16 mouse cellular contexts compared by ENCODE assay signal in the genomic region with DNA sequence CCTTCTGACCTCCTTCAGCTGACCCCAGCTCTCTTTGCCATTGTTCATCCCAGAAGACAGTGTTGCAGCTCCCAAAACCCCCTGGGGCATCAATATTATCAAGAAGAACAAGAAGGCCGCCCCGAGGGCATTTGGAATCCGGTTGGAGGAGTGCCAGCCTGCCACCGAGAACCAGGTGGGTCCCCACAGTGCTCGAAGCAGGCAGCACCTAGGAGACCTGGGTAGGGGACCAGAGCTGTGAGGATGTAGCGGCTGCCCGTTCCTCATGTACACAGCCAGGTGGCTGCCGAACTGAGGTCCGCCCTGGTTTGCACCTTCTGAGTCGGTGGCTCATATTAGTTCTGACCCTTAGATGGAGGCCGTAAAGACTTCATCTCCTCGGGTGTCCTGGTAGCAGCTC. TPM values are rescaled to one million over a fixed set of nuclear protein-coding genes. Genes with fewer than 3 reads are reported as not detected.
"Had no signal": no experiment of that assay in that cellular context is flagged by ENCODE, and none has a peak within 500 bp of the region (broad histone marks: within the 10 kb centered on the region; RNA-seq: fewer than 3 reads in every experiment).

No protein-coding gene starts in this region.

- H3K27me3 ChIP-seq: liver, embryonic 13.5 days; lung, embryonic 15.5 days; megakaryocyte, embryonic 14.5 days had no signal

- H3K4me2 ChIP-seq: liver, embryonic 13.5 days; lung, embryonic 15.5 days; midbrain, embryonic 12.5 days had no signal

- DNase-seq: kidney, adult 9 months; kidney, postnatal 4 days; liver, embryonic 13.5 days; liver, postnatal 0 days; lung, postnatal 14 days; right cerebral cortex, postnatal 25 days; thymus, postnatal 36 days had no signal

- H3K27ac ChIP-seq: kidney, postnatal 0 days; liver, embryonic 13.5 days; lung, embryonic 15.5 days; macrophage; midbrain, embryonic 12.5 days had no signal

- H3K4me1 ChIP-seq: lung, embryonic 15.5 days; midbrain, embryonic 12.5 days had no signal

- ATAC-seq: liver, postnatal 0 days had no signal

- H3K4me3 ChIP-seq: liver, embryonic 13.5 days; lung, embryonic 15.5 days; megakaryocyte, embryonic 14.5 days; midbrain, embryonic 12.5 days had no signal

- H3K9ac ChIP-seq: liver, embryonic 13.5 days; liver, postnatal 0 days; lung, embryonic 15.5 days; midbrain, embryonic 12.5 days had no signal

- H3K9me3 ChIP-seq: liver, embryonic 13.5 days; lung, embryonic 15.5 days; megakaryocyte, embryonic 14.5 days; midbrain, embryonic 12.5 days had no signal

RNA-seq across cellular contexts. Expression of a gene that starts 34.2 kb away (rescaled TPM):
- total RNA-seq: left cerebral cortex, adult 8-10 months; left cerebral cortex, postnatal 25 days; midbrain, postnatal 0 days had no signal
- polyA plus RNA-seq: macrophage; small intestine, adult 2 months had no signal
